Mouse (Mus musculus) heart, embryonic 13.5 days (tissue): ENCODE measurements around the gene Reep6. TPM values are rescaled to one million over a fixed set of nuclear protein-coding genes. Genes with fewer than 3 reads are reported as not detected.

Experiments used
- ATAC-seq: fragments of 200-750 bp; cut with Nextera tagmentation; 2 replicates; pipeline ENCODE4 v1.8.0; 2017; ENCODE audit warnings: moderate TSS enrichment; ENCODE audit not compliant: insufficient number of reproducible peaks, low FRiP score, low TSS enrichment; ENCODE audit errors: extremely low read depth
- H3K27ac ChIP-seq: fragments of 300-500 bp; sonication (generic); replicated peaks from 2 replicates; pipeline ENCODE4 v1.5.1; 2015; ENCODE audit warnings: moderate library complexity, mild to moderate bottlenecking, inconsistent platforms
- H3K27me3 ChIP-seq: fragments of 300-500 bp; sonication (generic); replicated peaks from 2 replicates; pipeline ENCODE4 v1.6.1; 2015; ENCODE audit warnings: mild to moderate bottlenecking, inconsistent platforms
- H3K36me3 ChIP-seq: fragments of 300-500 bp; sonication (generic); 2 replicates; pipeline ENCODE4 v1.6.1; 2015; ENCODE audit warnings: mild to moderate bottlenecking, inconsistent platforms
- H3K4me1 ChIP-seq: fragments of 300-500 bp; sonication (generic); 2 replicates; pipeline ENCODE4 v1.6.1; 2015; ENCODE audit warnings: inconsistent platforms
- H3K4me2 ChIP-seq: fragments of 300-500 bp; sonication (generic); 2 replicates; pipeline ENCODE4 v1.6.1; 2015; ENCODE audit warnings: inconsistent platforms, mild to moderate bottlenecking, moderate library complexity
- H3K4me3 ChIP-seq: fragments of 300-500 bp; sonication (generic); 2 replicates; pipeline ENCODE4 v1.5.1; 2015; ENCODE audit warnings: moderate library complexity, mild to moderate bottlenecking, inconsistent platforms
- H3K9ac ChIP-seq: fragments of 300-500 bp; sonication (generic); 2 replicates; pipeline ENCODE4 v1.6.1; 2015; ENCODE audit warnings: inconsistent platforms, mild to moderate bottlenecking, moderate library complexity
- H3K9me3 ChIP-seq: fragments of 300-500 bp; sonication (generic); 2 replicates; pipeline ENCODE4 v1.6.1; 2016; ENCODE audit warnings: inconsistent platforms
- WGBS: fragments of 180-500 bp; shearing (Covaris S2); methylation state at CpG from one replicate; pipeline ENCODE4 v1.1.7; 2015; ENCODE audit warnings: mixed read lengths; 5-methylcytosine and 5-hydroxymethylcytosine counted together
- polyA plus RNA-seq: library from polyadenylated mRNA; unstranded; fragments of >200 nt; fragmentation: Nextera tagmentation; extraction: Ambion mirVana; gene quantifications from 2 replicates; pipeline ENCODE4 v1.2.1, GENCODE M21; 2015

The Reep6 gene
- polyA plus RNA-seq, 1 experiment from 2014 or later, result 2.6 TPM

DNA sequence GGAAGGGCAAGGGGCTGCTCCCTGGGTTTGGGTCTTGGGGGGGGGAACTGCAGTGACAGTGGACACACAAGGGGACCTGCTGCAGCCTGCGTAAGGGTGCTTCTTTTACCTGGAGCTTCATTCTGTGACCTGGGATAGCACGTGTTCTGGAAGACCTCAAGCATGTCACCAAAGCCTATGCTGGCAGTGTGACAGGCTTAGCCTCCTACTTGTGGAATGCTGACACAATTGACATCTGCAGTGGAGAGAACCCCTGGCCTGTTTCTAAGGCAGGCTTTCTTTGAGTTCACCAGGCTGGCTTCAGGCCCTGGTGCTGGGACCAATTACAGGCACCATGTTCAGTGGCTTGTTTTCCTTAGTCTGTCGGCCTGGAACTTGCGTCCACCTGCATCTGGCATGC is 35.4 kb upstream of the Reep6 start:
- 68% methylated on average over 4 of the region's 4 CpGs for WGBS
- no peak overlapping the region; the same call in 1 of the 2 replicates for H3K4me2 ChIP-seq
- H3K27ac ChIP-seq, result no peak overlapping the region
- peaks cover 22% of the 10 kb centered on the region for H3K36me3 ChIP-seq
- no peaks in the 10 kb centered on the region for H3K9me3 ChIP-seq
- peak overlapping the region; percentile 41; the same call in 1 of the 2 replicates for H3K9ac ChIP-seq
- peaks cover 46% of the 10 kb centered on the region for H3K4me1 ChIP-seq
- H3K4me3 ChIP-seq, result 0 out of 2 replicates have a peak overlapping the region, but pooled peaks have one; percentile 75
- H3K27me3 ChIP-seq, result peaks cover 30% of the 10 kb centered on the region
- ATAC-seq, result no peak

DNA sequence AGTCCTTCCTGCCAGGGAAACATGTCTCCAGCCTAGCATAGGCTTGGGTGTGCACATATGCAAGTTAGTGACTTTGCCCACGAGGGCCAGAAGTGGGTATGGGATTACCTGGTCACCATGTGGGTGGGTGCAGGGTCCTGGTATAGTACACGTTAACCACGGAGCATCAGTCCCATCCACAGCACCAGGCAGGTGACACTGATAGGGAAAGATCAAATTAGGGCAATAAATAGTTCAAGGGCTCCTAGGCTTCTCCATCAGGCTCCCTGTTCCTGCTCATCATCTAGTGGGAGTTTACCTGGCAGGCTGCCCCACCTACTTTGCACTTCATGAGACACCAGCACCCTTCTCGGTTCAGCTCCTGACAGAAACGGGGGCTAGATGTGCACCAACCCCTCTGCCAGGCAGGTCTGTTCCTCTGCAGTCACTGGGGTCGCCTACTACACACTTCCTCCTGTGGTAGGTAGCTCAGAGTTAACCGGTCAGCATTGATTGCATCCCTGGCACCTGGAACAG is 34.9 kb upstream of the Reep6 start:
- Histone ChIP-seq H3K4me2 (no peak overlapping the region), H3K9me3 (no peaks in the 10 kb centered on the region), H3K4me1 (peaks cover 46% of the 10 kb centered on the region), H3K27ac (no peak overlapping the region), H3K36me3 (peaks cover 21% of the 10 kb centered on the region), H3K9ac (no peak overlapping the region), H3K4me3 (no peak overlapping the region), H3K27me3 (peaks cover 36% of the 10 kb centered on the region)
- ATAC-seq, result no peak
- 40% methylated on average over 7 of the region's 7 CpGs for WGBS

DNA sequence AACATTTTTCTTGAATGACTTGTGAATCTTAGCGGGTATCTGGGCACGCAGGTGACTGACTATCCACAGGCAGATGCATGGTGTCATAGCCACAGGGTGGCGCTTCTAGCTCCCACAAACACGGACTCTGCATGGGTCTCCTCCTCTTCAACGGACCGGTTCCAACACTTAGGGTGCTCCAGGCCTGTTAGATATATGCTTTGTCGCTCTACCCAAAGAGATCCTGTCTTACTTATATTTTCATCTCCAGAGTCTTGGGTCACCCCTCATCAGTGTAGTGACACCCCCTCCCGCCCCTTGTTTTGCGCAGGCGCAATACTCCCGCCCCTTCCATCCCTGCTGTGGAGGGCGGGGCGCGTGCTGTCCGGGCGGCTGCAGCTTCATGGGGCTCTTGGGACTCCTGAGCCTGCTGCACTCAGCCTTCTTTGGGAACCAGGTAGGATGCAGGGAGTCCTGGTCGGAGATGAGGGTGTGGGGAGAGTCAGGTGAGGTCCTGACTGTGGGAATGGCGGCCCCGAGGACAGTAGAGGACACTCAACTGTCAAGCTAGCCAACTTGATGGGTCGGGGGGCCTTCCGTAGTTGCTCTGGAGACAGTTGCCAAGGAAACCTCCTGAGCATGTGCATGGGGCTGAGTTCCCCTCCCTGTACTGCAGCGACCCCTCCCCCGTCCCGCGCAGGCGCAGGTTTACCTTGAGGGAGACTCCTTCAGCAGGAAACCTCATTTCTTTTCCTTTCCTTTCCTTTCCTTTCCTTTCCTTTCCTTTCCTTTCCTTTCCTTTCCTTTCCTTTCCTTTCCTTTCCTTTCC is 33.9 kb upstream of the Reep6 start, which contains the start of gene Apc2:
TSS of gene Apc2 (plus strand) at position 360 of the 808 bp plus-strand sequence.
- WGBS, result 1% methylated on average over 26 of the region's 26 CpGs
- Histone ChIP-seq H3K27me3 (peaks cover 45% of the 10 kb centered on the region), H3K27ac (no peak within 1 kb of the TSS)

DNA sequence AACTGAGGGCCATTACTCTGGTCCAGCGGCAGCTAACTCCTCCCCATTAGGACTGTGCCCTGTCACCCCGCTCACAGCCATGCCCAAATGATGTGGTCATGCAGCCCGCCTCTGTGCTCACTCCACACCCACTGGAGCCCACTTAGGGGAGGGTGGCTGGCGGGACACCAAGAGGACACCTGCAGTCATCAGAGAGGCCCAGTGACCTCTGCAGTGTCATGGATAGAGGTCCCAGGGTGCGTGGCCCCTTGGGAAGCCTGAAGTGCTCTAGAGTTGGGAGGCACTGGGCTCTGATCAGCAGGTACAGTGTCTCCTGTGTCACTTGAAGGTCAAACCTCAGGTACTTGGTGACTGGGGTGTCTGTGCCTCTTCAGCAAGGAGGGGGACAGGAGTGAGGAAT is 32.9 kb upstream of the Reep6 start:
- 66% methylated on average over 5 of the region's 5 CpGs for WGBS
- ATAC-seq, result no peak
- peaks cover 55% of the 10 kb centered on the region for H3K27me3 ChIP-seq
- 0 out of 2 replicates have a peak overlapping the region, but pooled peaks have one; percentile 78 for H3K9ac ChIP-seq
- H3K4me2 ChIP-seq, result peak overlapping the region; percentile 78
- H3K4me3 ChIP-seq, result no peak overlapping the region
- H3K9me3 ChIP-seq, result no peaks in the 10 kb centered on the region
- H3K27ac ChIP-seq, result no peak overlapping the region
- peaks cover 21% of the 10 kb centered on the region for H3K36me3 ChIP-seq
- H3K4me1 ChIP-seq, result peaks cover 47% of the 10 kb centered on the region

More for the DNA sequence above, 33.9 kb upstream of the Reep6 start, which contains the start of gene Apc2:
- Histone ChIP-seq H3K4me3 (peak within 1 kb of the TSS; percentile 54), H3K9me3 (no peaks in the 10 kb centered on the region), H3K9ac (peak within 1 kb of the TSS; percentile 78), H3K4me2 (peak within 1 kb of the TSS; percentile 78), H3K4me1 (peaks cover 46% of the 10 kb centered on the region), H3K36me3 (peaks cover 21% of the 10 kb centered on the region)
- ATAC-seq, result no peak

DNA sequence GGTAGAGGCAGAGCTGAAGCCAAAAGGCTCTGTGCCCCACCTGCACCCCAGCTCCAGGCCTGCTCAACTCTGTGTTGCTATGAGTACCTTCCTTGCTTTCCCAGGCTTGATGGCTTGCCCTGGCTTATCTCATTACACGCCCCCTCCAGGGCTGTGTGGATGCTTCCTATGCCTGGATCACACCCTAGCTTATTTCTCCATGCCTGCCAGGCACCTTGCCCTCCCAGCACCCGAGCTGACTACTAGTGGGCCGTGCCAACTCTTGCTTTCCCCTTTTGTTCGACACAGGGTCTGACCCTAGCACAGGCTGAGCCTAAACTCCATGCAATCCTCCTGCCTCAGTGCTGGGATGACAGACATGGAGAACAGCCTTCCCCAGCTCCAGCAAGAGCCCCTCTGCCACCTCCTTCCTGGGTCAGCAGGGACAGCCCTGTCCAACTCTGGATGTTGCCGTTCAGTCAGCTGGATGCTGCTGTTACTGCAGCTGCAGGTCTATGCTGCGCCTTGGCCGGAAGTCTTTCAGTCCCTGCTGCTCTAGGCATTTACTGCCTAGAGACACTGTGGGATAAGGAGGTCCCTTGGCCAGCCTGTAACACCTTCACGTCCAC is 32.1 kb upstream of the Reep6 start:
- H3K27ac ChIP-seq, result no peak overlapping the region
- H3K4me1 ChIP-seq, result peaks cover 53% of the 10 kb centered on the region
- 50% methylated on average over 8 of the region's 8 CpGs for WGBS

DNA sequence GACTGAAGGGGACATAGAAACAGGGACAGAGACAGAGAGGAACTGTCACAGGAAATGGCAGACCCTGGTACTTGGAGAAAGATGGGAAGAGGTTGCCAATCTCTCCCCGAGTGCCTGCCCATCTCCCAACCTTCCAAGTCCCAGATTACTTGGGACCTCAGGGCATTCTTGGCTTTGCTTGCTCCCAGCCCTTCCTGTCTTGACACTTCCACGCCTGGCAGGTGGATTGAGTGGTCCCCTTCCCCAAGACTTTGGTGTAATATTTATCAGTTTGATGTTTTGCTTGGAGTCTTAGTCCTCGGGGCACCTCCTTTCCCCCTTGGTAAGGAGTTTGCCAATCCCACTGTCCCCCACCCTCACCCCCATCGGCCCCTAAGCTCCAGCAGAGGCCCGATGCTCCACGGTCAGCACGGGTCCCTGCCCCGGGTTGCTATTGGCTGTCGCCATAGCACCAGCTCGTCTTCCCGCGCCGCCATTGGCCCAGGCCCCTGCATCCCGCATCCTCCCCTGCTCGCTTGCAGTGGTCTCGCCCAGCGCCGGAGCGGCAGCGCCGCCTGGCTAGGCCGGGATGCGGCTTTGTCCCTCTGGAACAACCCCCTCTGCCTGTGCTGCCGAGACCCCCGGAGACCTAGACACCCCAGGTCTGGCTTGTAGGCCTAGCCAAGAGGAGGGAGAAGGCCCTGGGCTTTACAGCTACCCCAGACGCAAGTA is 31.0 kb upstream of the Reep6 start:
- peak overlapping the region; percentile 40; the same call in 1 of the 2 replicates for H3K9ac ChIP-seq
- ATAC-seq, result no peak
- no peak overlapping the region for H3K27ac ChIP-seq
- peaks cover 14% of the 10 kb centered on the region for H3K36me3 ChIP-seq
- H3K27me3 ChIP-seq, result peaks cover 73% of the 10 kb centered on the region
- peaks cover 47% of the 10 kb centered on the region for H3K4me1 ChIP-seq
- H3K4me3 ChIP-seq, result peak overlapping the region; percentile 23
- 4% methylated on average over 26 of the region's 26 CpGs for WGBS
- peak overlapping the region; percentile 24 for H3K4me2 ChIP-seq
- H3K9me3 ChIP-seq, result no peaks in the 10 kb centered on the region

More for the DNA sequence above, 32.1 kb upstream of the Reep6 start:
- peaks cover 63% of the 10 kb centered on the region for H3K27me3 ChIP-seq
- H3K4me2 ChIP-seq, result no peak overlapping the region
- H3K4me3 ChIP-seq, result no peak overlapping the region
- peak overlapping the region; percentile 8; the same call in 1 of the 2 replicates for H3K9ac ChIP-seq
- peaks cover 21% of the 10 kb centered on the region for H3K36me3 ChIP-seq
- no peak for ATAC-seq
- H3K9me3 ChIP-seq, result no peaks in the 10 kb centered on the region

DNA sequence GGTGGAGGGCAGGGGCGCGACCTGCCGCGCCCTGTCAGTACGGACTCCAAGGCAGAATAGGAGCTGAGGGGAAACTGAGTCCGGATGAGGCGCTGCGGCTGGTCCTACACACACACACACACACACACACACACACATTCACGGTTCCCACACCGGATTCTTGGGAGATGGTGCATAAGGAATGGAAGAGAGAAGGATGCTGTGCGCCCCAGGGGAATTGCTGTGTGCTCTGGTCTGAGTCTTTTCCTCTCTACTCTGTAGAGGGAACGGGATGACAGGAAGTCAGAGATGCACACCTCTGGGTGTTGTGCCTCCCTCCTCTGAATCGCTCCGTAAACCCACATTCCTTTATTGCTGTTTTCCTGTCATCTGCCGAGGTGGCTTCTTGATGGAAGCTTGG is 30.5 kb upstream of the Reep6 start:
- peak overlapping the region; percentile 23 for H3K4me3 ChIP-seq
- peaks cover 8% of the 10 kb centered on the region for H3K36me3 ChIP-seq
- H3K9me3 ChIP-seq, result no peaks in the 10 kb centered on the region
- peaks cover 41% of the 10 kb centered on the region for H3K4me1 ChIP-seq
- H3K4me2 ChIP-seq, result peak overlapping the region; percentile 24
- peaks cover 79% of the 10 kb centered on the region for H3K27me3 ChIP-seq
- peak overlapping the region; percentile 40; the same call in 1 of the 2 replicates for H3K9ac ChIP-seq
- no peak for ATAC-seq
- whole genome bisulfite sequencing, result 14% methylated on average over 14 of the region's 15 CpGs
- H3K27ac ChIP-seq, result no peak overlapping the region

DNA sequence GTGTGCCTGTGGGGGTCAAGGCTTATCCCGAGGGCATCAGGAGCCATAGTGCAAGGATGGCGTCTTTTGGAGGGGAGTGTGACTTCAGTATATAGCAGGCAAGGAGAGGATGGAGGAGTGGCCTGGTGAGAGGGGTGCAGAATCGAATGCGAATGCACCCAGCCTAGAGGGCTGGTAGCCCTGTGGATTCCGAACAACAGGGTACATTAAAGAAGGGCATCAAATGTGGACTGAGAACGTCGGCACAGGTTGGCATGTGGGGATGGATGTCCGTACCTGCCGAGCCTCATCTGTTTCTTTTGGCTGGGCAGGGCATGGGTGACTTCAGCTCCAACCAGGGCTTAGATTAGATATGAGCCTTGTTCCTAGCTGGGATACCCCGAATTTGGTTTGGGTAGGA is 29.9 kb upstream of the Reep6 start:
- peaks cover 3% of the 10 kb centered on the region for H3K36me3 ChIP-seq
- H3K4me2 ChIP-seq, result no peak overlapping the region
- H3K4me1 ChIP-seq, result peaks cover 39% of the 10 kb centered on the region
- H3K9ac ChIP-seq, result no peak overlapping the region
- 46% methylated on average over 10 of the region's 10 CpGs for WGBS
- H3K27me3 ChIP-seq, result peaks cover 84% of the 10 kb centered on the region
- H3K27ac ChIP-seq, result no peak overlapping the region
- no peak overlapping the region for H3K4me3 ChIP-seq
- no peak for ATAC-seq
- no peaks in the 10 kb centered on the region for H3K9me3 ChIP-seq

DNA sequence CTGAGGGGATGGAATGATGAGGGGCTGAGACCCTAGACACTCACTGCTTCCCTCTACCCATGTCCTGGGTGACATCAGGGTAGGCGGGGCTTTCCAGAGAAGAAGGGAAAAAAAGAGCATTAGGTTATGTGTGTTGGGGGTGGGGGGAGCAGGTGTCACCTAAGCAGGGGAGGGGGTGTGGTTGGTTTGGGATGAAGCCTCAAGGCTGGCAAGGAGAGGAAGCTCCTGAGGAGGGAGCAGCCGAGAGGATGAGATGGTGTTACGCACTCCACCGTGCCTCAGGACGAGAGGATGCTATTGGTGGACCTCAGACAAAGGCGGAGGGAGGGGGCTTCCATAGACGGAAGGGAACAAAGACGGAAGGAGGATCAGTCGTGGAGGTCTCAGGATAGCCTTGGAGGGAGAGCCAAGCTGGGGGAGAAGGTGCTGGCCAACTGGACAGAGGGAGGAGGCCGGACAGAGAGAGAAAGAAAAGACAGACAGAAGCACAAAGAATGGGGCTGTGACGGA is 29.0 kb upstream of the Reep6 start:
- Histone ChIP-seq H3K36me3 (no peaks in the 10 kb centered on the region), H3K9ac (no peak overlapping the region), H3K9me3 (no peaks in the 10 kb centered on the region), H3K4me1 (peaks cover 35% of the 10 kb centered on the region), H3K4me2 (no peak overlapping the region), H3K27ac (no peak overlapping the region), H3K27me3 (peaks cover 93% of the 10 kb centered on the region), H3K4me3 (no peak overlapping the region)
- ATAC-seq, result no peak
- WGBS, result 31% methylated on average over 11 of the region's 11 CpGs

DNA sequence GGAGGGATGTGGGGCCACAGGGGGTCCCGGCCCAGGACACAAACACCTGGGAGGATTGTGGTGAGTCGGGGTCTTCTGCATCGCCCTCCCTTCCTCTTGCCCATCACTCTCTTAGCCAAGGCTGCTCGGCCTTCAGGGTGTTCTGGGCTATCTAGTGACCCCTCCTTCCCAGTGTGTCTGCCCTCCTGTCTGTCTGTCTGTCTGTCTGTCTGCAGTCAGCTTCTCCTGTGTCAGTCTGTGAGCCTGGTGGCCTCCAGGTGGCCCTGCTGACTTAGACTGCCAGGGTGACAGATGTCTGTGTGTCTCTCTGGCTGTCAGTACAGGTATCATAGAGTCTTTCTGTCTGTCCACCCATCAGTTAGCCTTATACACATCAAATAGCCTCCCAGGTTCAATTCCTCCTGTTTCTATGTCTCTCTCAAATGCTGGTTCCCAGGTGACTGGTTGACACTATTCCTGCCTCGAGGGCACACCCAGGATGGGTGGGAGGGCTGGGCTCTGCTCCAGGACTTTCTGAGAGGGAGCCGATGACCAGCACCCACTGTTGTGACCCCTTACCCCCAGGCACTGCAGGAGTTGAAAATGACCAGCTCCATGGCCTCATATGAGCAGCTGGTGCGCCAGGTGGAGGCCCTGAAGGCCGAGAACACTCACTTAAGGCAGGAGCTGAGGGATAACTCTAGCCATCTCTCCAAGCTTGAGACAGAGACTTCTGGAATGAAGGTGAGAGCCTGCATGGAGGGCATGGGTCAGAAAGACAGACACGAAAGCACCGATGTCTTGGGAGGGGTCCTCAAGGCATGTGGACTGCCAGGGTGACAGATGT is 28.3 kb upstream of the Reep6 start:
- Histone ChIP-seq H3K4me1 (peaks cover 28% of the 10 kb centered on the region), H3K4me2 (peak overlapping the region; percentile 35; the same call in 1 of the 2 replicates), H3K9ac (no peak overlapping the region), H3K27ac (no peak overlapping the region), H3K4me3 (no peak overlapping the region), H3K27me3 (peaks cover 99% of the 10 kb centered on the region), H3K36me3 (no peaks in the 10 kb centered on the region), H3K9me3 (no peaks in the 10 kb centered on the region)
- 70% methylated on average over 10 of the region's 10 CpGs for WGBS
- no peak for ATAC-seq
